Mouse (Mus musculus) kidney, postnatal 25 days (tissue): ENCODE measurements around the gene Mpst.
A peak's percentile ranks its signal among the peaks of the same experiment; 100 is the strongest.

Experiments used
- DNase-seq, 2 experiments: peaks; one replicate each; pipeline ENCODE4 v3.0.0; 2021; ENCODE audit warnings: mixed read lengths in 2 of 2

Gene Mpst

GRCm38 (mm10) chr15:78406293-78406934 is at the start of gene Mpst:
TSS of gene Mpst (plus strand) at chr15:78406416.
- peak; percentile 91 to 96 for DNase-seq

DNA sequence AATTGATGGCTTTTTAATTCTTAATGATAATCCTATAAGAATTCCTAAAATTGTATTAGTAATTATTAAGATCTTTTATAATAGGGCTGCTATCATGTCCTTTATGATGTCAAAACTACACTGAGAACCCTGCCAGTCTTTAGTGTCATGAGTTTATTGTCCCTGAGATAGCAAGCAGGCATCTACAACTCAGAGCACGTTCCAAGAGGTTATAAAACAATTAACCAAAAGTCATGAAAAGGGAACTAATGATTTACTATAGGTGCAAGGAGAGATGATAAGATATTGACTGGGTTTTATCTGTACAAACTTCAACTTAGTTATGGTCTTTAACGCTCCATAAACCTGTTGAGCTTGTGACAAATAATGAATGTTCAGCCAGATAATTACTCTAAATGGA is 40.3 kb upstream of the Mpst start:
- no peak for DNase-seq

GRCm38 (mm10) chr15:78366875-78367274 is 39.3 kb upstream of the Mpst start:
- no peak for DNase-seq

DNA sequence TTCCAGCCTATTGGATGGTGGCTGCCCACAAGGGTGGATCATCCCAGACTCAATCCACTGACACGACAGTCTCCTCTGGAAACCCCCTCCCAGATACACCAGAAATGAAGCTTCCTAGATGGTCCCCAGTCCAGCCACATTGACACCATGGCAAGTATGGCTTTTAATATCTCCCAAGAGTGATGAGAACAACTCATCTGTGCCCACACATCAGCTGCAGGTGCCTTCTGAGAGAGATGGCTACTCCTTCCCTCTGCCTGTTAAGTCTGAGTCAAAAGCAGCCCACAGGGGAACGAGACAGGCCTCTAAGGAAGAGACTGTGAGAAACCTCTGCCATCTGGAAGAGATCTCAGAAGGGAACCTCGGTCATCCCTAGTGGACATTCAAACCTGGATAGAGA is 38.4 kb upstream of the Mpst start:
- no peak for DNase-seq

- peak in 1 of 2 experiments; percentile 37 for DNase-seq
Measured at GRCm38 (mm10) chr15:78368926-78369346, 37.3 kb upstream of the Mpst start.

DNA sequence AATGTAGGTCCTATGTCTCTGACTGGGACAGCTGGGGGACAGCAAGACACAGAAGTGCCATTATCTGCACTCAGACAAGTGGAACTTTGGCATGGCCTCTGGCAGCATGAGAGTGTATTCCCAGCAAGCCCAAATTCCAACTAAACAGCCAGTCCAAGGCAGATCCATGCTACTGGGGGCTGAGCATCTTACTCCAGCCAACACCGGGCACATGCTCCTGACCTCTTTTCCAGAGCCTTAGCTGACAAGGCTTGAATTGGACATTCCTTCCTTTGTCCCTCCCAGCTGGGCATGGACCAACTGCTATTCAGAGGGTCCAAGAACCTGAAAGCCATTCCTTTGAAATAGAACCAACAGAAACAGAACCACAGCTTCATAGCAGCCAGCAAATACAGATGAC is 36.6 kb upstream of the Mpst start:
- DNase-seq: no peak

DNA sequence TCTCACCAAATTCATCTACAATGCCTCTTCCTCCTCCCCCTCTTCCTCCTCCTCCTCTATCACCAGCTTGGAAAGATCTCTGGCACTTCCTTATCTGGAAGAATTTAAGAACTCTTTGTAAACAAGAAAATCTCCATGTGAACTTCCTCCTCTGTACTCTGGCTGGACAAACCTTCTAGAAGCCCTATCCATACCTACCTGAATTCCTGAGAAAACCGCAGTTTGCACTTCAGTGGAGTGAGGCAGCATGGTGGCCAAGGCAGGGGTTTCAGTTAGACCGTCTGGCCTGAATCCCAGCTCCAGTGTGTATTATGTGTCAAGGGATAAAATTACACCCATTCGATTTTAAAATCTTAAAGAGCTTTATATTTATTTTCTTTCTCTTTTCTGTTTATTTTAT is 33.4 kb upstream of the Mpst start:
- DNase-seq: no peak

- DNase-seq: peak in 1 of 2 experiments; percentile 25
Measured at GRCm38 (mm10) chr15:78374204-78374603, 32.0 kb upstream of the Mpst start.

DNA sequence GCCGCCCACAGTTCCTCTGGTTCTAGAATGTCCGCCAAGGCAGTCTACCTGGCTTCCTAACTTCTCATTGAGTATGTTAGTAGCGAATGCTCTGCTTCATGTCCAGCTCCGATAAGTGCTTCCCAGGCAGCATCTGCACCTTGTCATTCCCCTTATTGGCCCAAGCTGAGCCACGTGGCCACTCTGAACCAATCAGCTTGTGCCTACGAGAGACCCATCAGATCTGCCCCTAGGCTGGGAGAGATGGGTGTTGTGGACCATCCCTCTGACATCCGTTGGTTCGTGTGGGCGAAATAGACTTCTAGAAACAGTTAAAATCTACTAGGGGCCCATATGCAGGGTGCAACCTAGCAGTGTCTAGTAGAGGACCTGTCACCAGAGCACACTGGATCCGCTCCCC is 28.4 kb upstream of the Mpst start:
- DNase-seq: no peak

DNA sequence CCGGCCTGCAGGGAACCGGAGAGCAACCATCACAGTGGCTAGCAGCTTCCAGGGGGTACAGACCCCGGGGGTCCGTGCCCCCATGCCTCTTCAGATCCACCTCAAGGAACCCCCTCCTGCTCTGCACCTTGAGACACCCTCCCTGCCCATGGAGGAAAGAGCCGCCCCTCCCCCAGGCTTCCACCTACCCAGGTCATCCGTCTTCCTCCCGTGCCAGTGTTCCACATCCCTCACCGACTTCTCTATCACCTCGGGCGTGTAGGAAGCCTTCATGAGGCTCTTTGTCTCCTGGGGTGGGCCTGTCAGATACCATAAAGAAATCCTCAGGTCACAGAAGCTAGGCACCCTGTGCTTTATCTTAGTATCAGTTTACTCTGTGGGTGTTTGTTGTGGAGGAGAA is 27.7 kb upstream of the Mpst start:
- DNase-seq: no peak

GRCm38 (mm10) chr15:78380208-78380607 is 26.0 kb upstream of the Mpst start:
- DNase-seq: no peak

DNA sequence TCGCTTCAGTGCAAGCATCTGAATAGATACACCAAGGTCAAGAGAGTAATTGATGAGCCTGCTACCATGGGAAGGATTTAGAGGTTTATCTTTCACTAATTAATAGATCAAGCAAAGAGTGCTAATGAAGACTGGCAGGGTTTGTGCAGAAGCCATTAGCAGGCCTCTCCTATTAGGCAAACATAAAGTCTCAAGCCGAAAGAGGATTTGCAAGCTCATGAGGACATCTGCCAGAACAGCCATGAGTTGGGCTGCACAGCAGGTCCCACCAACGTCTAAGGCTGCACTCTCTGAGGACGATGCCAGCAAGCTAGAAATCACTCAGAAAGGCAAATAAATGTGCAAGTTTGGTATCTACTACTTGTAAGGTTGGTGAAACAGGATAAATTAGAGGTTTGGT is 25.5 kb upstream of the Mpst start:
- DNase-seq: no peak

DNA sequence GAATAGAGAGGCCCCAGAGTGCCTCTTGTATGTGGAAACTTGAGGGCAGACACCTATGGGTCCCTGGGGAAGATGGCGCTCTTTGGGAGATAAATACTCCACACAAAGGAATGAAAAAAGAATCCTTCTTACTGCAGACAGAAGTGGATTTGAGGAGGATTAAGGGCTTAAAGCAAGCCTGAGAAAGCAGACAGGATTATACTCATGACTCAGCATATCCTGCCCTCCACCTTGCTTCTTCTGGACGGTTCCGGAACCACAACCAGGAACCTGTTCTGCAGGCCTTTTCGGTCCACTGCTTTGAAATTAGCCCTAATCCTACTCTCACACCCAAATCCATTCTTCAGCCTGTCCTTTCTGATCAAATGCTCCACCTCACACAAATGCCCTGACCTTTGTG is 24.1 kb upstream of the Mpst start:
- DNase-seq: peak in 1 of 2 experiments; percentile 3

DNA sequence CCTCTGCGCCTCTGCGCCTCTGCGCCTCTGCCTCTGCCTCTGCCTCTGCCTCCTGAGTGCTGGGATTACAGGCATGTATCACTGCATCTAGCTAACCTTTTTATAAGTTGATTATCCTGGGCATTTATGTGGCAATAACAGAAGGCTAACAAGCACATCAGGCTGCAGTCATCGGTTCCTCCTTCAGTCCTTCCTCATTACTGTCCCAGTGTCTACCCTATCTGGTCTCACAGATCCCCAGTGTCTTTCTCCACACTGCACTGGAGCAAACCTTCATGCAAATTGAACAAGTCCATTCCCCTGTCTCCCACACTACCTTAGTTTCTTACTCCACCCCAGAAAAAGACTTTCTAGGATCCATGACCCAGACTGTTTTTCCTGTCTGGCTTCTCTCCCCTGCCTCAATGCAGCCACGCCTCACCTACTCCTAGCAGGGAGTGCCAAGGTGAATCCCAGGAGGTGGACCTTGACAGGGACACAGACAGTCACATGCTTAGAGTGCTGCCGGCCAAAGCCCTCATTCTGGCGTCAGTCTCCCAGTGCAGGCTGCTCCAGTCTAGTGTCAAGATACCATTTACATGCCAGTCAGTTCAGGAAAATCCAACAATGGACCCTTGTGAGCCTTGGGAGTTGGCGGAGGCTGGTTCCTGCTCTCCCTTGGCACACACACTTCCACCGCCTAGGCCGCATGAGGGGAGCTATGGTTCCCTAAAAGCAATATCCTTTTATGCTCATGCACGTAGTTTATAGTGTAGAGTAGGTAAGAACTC is 22.6 kb upstream of the Mpst start:
- peak; percentile 73 to 90 for DNase-seq

DNA sequence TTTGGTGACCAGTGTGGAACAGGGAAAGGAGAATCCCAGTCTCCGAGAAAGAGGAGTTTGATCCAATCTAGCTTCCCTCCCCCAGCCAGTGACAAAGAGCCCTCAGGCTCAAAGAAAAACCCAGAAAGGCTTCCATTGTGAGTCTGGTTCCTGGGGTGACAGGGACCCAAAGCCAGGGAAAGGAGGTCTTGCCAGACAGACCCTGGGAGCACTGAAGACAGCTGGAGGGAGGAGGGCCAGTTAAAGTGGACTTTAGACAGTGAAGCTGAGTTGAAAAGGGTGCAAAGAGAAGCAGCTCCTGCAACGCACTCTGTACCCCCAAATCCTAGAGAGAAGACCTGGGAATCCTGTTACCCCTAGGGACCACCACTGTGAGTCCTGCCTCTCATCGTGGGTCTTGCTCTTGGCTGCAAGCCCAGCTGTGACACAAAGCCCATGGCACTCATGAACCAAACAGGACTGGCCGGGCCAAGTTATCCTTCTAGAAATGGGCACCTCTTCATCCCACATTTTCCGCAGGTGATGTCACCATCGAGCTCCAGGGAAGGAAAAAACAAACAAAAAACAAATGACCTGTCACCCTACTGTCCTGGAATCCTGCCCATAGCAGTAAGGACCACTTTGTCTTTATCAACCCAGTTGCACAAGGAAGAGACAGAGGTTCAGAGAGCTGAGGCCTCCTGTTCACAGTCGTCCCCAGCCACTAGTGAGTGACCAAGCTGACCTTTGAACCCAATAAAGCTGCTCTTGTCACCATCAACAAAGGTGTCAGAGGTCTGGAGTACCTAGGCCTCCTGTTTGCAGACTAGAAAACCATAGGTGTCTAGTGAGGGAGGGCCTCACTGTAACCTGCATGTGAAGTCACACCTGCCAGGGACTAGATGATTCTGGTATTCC is 21.7 kb upstream of the Mpst start:
- no peak for DNase-seq

DNA sequence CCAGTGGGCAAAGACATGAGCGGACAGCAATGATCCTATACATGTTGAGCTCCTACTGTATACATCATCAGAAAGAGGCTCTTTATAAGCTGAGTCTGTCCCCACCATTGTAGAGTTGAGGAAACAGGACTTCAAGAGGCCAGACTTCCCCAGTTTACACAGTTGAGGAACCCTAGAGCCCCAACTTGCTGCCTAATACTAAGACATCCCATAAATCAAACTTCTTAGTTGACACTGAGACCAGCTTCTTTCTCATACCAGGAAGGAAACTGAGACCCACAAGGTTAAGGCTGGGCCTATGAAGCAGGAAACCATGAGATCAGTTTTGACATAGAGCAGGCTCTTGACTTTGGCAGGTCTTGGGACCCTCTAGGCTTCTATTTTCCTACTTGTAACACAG is 20.7 kb upstream of the Mpst start:
- no peak for DNase-seq

DNA sequence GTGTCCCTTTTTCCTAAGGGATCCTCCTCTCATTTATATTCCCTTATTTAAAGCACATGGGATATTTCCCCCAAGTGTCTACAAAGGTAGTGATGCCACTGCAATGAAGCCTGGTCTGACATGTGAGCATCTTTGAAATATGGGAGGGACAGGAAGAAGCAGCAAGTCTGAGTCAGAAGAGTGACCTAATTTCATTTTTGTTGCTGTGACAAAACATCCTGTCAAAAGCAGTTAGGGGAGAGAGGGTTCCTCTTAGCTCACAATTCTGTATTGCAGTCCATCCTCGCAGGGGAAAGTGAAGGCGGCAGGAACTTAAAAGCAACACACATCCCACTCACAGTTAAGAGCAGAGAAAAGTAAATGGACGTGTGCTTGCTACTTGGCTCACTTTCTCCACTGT is 15.4 kb upstream of the Mpst start:
- no peak for DNase-seq

GRCm38 (mm10) chr15:78395478-78395962 is 10.7 kb upstream of the Mpst start, which contains the start of gene Tex33:
TSS of gene Tex33 (minus strand) at chr15:78395912.
- DNase-seq: peak; percentile 50 to 81

GRCm38 (mm10) chr15:78401345-78401744 is 4.9 kb upstream of the Mpst start:
- DNase-seq: no peak

DNA sequence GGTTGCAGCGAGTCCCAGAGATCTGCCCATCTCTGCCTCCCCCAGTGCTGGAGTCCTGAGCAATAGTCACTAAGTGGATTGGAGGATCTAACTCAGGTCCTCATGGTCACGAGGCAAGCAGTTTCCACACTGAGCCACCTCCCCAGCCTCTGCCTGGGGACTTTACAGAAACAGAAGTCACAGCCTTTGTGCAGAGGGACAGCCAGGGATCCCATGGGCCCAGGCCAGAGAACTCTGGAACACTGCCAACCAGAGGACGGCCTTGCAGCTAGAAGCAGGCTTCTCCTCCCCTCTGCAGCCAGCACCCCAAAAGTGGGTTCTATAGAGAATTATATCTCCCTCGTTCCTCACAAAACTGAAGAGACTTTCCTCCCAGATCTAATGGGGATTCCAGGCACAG is 4.3 kb upstream of the Mpst start:
- DNase-seq: peak; percentile 85 to 88

DNA sequence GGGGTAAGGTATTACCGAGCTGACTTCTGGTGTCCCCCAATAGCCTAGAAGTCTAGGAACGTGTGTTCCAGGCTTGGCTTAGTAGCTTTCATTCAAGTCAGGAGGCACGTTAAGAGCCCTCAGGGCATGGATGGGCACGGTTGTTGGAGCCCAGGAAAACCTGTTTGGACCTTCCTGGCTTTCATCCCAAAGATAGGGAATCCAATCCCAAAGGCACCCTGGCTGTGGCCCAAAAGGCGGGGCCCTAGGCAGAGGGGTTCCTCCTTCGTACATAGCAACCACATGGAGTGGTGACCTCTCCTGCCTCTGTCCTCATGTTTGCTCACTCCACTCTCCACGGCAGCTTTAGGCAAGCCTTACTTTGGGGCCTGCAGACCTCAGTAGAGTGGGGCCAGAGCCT is 3.8 kb upstream of the Mpst start:
- DNase-seq: peak; percentile 63 to 80

DNA sequence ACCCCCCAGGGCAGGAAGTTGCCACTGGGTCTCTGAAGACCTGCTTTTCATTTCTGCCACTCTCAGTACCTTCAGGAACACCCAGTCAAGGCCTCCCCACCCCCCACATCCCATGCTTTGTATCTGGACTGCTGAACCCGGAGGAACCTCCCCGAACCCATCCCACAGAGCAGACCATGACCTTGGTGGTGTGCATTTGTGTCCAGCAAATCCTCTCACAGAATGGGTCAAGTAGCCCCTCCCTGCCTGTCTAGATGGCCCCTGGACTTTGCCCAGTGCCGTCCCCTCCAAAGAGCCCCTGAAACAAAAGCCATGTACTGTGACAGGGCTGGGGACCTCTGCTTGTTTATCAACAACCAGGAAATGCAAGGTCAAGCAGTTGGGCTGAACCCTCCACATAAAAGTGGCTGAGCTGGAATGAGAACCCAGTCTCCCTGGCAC is 2.9 kb upstream of the Mpst start:
- DNase-seq: peak; percentile 85 to 94

- peak; percentile 84 to 92 for DNase-seq
Measured at GRCm38 (mm10) chr15:78403896-78404295, 2.3 kb upstream of the Mpst start.
